Mouse (Mus musculus): ENCODE measurements at regions not wholly inside any gene's neighbourhood (a gene's known extent, or its start where the extent isn't known, plus 50 kb on each side); places are given as distances from the start of the nearest gene placed in this dataset.
"Not testable (repeated sequence)": the region's sequence is repeated elsewhere in the genome, so short reads cannot be mapped to it uniquely, and the experiment has no call there.

DNA sequence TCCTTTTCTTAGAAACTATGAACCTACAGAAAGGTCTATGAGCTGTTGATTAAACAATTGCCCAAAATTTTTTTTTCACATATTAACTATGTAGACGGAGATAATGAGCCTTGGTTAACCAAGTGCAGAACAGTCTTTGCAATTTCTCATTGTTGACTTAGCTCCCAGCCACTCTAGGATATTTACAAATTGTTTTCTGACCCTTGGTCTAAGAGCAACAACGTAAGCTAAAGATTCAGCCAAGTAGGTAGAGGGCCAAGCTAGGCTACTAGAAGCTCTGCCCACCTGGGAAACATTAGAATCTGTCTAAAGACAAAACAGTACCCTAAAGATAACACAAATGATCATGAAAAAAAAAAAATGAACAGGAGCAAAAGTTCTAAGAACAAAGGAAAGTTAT is 67.5 kb upstream of the Map9 start:
- no peak for DNase-seq (ENCODE audit: low spot score)

DNA sequence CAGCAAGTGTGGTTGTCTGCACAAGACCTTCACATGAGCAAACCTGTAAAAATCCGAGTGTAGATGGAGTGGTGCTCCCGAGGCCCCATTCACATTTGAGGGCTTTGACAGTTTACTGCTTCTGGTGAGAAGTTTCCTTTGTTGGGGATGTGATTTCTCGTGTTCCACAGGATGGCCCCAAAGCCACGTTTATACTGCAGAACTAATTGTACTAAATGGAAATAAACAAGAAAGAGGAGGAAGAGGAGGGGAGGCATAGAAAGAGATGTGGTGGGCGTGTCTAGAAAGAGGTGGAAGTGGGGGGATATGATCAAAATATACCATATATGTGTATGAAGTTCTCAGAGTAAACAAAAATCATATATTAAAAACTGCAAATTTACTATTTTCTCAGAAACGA is 68.8 kb upstream of the Map9 start:
- DNase-seq (ENCODE audit: low spot score) = no peak

DNA sequence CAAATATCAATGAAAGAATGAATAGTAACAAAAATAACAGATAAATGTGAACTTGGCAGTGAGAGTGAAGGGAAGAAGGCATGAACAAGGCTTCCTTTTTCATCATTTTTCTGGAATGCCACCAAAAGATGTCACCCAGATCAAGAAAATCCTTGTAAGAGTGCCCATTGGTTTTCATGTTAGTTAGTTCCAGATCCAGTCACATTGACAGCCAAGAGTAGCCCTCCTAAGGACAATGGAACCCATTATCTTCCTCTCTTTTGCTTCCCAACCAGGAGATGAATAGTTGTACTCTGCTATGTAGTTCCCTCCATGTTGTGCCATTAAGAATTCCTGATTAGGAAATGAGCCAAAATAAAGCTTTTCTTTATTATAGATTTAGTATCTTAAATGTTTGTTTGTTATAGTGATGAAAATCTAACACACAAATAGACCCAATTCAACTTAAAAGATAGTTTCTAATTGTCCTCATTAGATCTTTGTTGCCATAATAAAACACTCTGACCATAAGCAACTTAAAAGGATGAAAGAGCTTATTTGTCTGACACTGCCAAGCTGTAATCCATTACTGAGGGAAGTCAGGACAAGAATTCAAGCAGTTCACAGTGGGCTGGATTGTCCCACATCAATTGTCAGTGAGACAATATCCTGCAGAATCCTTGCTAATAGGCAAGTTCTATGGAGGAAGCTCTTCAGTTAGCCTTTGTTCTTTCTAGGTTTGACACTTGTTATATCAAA is 80.7 kb upstream of the Map9 start:
- no peak for DNase-seq (ENCODE audit: low spot score)

DNA sequence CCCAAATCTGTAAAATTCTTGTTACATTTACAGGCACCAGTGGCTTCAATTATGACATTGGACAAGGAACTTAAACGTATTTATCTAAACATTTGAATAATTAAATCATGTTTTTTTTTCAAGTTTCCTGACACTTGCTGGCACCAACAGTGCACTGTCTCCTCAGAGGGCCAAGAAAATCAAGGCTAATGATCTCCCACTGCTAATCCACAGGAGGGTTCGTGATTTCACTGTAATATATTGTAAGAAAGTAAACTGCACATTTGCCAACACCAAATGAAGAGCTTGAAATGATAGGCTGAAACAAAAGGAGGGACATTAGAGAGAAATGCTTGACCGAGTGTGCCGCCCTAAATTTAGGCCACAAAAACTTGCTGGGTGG is 82.0 kb upstream of the Map9 start:
- DNase-seq (ENCODE audit: low spot score) = no peak

DNA sequence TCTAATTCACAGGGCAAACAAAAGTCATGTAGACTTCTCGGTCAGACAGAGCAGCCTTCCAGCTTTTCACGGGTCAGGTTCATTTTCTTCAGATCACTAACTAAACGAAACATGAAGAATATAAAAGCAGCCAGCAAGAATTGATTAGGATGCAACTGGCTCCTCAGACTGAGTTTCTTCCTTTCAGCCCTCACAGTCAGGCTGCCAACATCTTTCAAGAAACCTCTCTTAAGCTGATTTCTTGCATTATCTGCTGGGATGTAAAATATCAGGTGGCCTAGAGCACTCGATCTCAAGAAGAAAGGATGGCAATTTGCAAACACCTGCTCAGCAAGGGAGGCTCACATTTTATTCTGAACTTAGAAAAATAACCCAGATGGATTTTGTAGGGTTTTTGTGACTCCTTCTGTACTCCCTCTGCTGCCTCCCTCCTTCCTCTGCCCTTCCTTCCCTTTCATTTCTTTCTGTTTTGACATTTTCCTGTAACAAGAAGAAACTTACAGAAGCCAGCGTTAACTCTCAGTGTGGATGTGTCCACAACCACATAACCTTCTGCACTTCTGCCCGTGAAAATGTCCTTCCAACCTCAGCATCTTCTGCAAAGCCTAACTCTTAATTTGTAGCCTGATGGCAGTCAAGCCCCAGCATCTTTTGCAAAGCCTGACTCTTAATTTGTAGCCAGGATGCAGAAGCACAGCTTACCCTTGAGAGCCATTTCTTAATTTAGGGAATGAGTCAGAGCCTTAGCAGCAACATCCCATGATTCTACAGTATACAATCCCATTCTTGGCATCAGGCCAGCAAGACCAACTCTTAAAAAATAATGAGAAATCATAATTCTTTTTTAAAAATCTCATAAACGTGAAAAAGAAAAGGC is 82.7 kb upstream of the Map9 start:
- DNase-seq (ENCODE audit: low spot score) = peak; percentile 9

DNA sequence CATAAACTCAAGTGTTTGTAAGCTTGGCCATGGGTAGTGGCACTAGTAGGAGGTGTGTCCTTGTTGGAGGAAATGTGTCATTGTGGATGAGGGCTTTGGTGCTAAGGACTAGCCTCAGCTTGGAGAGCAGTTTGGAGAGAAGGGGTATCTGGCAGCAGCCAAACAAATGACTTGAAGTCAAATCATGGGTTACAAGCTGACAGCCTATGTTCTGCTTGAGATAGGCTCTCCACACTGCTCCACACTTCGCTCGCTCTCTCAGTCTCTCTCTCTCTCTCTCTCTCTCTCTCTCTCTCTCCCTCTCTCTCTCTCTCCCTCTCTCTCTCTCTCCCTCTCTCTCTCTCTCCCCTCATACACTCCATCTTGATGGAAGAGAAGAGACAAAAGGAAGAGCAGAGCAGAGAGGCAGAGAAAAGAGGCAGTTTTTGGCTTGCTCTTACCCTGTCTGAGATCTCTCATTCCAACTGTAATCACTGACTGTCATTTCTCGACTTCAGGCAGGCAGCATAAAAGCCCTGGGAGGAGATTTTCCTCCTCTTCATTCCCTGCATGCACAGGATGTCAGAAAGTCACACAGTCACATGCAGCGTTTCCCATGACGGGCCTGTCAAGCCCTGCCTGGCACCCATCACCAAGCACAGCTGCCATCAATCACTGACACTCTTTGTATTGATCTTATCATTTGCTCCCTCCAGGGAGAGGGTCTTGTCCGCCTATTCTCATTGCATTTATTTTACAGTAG is 83.5 kb upstream of the Map9 start:
- DNase-seq (ENCODE audit: low spot score) = no peak

DNA sequence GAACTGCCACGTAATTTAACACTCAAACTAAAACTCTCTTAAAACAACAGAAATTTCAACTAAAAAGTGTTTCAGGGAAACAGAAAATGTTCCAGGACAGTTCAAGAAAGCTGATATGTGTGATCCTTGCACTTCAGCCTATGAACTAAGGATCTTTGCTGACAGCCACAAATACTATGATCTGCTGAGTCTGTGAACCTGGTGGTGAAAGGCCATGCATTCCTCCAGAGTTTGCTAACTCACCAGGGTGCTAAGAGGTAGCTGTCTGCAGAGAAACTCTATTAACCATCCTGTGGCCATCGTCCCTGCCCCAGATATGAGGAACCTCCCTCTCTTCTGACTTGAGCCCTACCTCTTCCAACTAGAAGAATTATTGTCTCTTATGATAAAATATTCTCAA is 84.3 kb upstream of the Map9 start:
- DNase-seq (ENCODE audit: low spot score) = not testable (repeated sequence)

DNA sequence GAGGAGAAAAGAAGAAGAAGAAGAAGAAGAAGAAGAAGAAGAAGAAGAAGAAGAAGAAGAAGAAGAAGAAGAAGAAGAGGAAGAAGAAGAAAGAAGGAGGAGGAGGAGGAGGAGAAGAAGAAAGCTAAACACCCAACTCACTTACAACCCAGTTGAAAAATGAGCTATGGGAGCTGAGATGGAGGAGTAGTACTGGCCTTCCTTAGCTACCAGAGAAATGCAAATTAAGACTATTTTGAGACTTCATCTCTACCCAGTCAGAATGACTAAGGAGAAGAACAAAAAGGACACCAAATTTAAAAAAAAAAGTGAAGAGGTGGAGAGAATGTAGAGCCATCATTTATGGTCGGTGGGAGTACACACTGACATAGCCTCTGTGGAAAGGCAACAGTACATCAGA is 85.9 kb upstream of the Map9 start:
- DNase-seq (ENCODE audit: low spot score) = no peak

DNA sequence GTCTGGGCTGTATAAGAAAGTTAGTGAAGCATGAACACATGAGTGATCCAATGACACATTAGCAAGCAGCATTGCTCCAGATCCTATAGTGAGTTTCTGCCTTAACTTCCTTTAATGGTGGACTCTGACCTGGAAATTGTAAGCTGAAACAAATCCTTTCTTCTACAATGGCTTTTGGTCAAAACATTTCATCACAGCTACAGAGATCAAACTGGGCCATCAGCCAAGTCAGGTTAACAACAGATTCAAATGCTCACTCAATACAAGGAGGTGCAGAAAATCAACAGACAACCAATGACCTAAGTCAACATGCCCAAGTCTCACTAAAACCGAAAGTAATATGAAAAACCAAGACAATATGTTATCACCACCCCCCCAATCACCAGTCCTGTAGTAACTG is 91.9 kb upstream of the Map9 start:
- no peak for DNase-seq (ENCODE audit: low spot score)

DNA sequence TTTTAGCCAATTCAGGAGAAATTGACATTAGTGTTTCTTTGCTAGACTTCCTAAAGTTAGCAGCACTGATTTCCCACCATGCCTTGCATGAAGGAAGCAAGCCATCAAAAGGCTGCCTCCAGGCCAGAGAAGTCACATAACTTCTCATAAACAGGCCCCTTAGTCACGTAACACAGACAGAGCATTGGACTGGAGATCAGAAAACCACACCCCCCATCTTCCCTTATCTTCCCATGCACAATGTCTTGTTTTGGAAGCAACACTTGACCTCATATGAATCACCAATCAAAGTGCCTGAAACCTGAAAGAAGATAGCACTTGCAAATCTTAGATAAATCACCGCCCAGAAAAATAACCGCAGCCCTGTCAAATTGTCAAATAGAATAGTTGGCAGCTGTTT is 95.9 kb upstream of the Map9 start:
- DNase-seq (ENCODE audit: low spot score) = no peak

DNA sequence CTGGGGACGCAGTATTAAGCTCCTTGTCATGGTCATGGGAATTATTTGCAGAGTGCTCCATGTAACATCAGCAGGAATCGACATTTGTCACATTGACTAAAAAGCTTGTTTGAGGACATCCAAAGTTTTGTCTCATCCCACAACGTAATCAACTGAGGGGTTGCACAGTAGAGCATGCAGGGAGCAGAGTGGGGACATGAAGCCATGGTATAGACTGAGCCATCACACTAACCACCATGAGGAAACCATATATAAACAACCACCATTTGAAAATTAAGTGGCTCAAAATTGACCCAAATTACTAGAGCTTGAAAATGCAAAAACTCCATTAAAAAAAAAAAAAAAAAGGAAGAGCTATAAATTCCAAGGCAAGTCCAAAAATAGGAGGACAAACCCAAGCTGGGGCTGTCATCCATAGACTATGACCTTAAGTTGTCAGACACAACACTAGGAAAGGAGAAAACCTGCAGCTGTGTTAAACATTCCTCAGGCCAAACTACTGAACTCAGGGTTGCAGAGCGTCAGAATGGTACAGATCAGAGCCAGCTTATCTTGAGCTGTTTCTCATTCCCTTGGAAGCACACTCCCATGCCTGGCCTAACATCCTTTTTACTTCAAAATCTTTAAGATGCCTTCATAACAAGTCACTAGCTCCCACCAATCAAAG is 97.7 kb upstream of the Map9 start:
- DNase-seq (ENCODE audit: low spot score) = no peak

DNA sequence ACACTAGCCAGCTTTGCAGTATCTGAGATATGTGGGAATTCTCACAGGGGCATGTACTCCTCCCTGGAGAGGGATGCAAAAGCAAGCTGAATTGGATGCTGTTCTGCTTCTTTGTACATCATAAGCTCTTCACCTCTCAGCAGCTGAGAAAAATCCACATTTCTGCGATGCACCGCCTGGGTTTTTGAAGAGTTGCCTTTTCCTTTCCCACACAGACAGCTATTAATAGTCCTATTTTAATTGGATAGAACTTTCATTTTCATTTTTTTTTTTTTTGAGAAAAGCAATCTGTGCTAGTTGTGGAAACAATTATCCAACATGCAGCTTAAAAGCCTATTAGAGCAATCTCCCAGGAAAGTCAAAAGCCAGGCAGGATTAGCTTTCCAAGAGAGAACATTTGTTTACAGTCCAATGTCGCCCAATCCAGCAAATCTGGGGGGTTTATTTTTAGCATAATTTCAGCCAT is 105.2 kb upstream of the Gucy1a1 start:
- no peak for DNase-seq (ENCODE audit: low spot score)

DNA sequence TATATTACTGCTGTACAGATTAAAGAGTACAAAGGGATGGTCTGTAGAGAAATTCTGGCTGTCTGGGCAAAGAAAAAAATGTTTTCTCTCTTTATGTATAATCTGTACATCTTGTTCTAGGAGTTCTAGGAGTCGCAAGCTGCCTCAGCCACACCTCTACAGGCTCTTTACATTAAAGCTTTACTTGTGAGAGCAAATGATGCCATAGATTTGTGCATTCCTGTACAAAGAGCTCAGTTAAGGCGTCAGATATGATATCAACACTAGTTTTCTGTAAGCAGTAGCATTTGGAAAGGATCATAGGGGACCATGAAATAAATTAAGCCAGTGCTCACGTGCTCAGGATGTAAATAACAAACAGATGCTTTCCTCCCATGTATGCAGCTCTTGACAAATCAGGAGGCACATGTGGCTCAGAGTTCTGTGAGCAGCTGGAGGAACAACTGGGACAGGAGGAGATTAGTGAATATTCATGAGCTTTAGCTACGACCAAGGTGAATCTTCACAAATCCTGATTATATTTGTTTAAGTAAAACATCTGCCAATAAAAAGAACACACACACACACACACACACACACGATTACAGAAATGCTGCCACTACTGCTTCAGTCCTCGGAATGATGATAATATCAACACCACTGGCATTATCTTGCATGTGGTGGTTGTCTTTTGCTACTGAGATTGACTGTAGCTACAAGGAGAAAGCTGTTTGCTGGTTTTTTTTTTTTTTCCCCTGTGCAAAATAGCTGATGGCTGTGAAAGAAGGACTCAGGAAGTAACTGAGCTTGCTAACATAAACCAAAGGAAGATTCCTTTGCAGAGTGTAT is 104.6 kb upstream of the Gucy1a1 start:
- DNase-seq (ENCODE audit: low spot score) = no peak

DNA sequence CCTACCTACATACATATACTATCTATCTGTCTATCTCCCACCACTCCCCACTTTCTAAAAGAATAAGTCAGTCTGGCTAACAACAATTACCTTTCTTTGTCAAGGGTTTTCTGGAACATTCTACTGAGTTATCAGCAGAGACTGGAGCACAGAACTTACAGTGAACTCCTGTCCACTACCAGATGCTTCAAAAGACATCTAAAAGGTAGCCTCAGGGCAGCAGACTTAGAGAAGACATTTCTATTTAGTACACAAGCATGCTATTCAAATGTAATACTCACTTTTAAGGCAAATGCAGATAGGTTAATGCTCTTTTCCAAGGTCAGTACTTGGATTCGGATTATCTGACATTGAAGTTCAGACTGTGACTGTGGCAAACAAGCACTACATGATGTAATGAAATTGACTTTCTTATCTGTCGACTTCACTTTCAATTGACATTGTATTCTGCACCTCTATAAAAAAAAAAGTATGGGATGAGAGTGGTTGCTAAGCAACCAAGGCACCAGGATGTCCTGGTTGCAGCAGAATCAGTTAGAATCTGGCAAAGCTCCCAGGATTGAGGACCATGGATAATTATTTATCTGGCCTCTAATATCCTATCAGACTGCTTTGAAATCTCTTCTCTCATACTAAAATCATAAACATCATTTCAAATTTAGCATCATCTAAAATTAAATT is 90.9 kb upstream of the Gucy1a1 start:
- DNase-seq (ENCODE audit: low spot score) = no peak

DNA sequence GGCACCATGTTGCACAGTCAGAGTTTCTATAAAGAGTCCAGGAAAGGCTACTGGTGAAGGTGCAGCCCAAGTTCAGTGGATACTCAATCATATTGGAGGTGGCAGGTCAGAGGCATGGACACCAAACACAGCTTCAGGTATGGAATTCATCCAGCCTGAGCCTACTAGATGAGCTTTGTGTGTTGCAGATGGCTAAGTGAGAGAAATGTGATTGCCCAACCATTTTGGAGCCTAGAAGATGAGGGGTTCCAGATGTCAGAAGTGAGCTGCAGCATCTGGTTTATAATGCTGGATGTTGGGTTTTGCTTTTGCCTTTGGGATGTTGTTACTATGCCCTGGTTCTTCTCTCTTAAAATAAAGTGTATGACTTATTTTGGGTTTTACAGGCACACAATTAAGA is 88.7 kb upstream of the Gucy1a1 start:
- peak; percentile 3 for DNase-seq (ENCODE audit: low spot score)

DNA sequence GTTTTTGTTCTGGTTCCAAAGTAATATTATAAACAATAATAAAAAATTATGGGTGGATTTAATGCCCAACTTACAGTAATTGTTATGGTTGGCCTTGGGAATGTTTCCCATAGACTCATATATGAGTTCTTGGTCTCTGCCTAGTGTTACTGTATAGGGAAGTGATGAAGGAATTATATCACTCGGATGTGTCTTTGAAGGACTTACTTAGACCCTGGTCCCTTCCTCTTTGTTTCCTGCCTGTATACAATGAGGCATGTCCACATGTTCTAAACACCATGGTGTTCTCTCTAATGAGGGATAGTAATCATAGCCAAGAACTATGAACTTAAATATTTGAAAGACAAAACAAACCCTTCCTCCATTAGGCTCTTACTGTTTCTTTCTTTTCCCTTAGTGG is 77.8 kb upstream of the Gucy1a1 start:
- DNase-seq (ENCODE audit: low spot score) = no peak

DNA sequence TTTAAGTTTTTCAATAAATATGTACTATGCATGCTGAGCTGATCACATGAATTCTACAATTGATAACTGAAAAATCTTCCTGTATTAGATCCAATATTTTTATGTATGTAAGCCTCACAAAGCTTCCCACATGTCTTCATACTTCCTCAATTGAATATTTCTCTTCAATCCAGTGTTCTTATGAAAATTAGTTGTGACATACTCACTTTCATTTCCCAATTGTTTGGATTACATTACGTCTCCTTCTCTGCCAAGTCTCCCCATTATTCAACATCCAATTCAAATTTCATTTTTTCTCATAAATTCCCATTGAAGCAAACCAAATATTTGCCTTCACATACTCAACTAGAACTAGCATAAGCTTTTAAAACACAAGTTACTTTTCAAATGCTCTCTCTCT is 76.3 kb upstream of the Gucy1a1 start:
- no peak for DNase-seq (ENCODE audit: low spot score)

DNA sequence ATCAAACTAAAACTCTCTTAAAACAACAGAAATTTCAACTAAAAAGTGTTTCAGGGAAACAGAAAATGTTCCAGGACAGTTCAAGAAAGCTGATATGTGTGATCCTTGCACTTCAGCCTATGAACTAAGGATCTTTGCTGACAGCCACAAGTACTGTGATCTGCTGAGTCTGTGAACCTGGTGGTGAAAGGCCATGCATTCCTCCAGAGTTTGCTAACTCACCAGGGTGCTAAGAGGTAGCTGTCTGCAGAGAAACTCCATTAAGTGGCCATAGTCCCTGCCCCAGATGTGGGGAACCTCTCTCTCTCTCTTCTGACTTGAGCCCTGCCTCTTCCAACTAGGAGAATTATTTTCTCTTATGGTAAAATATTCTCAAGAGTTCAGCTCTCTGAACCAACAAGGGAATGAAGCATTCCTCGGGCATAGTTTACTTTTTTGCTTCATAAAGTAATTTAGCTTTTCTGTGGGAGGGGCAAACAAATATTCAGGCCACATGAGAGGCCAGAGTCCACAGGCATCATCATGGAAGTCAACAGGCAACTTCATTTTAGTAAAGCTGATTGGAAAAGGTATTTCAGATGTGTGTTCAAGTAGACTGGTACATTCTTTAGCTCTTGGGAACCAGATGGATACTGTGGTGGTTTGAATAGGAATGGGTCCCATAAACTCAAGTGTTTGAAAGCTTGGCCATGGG is 73.8 kb upstream of the Gucy1a1 start:
- DNase-seq (ENCODE audit: low spot score) = not testable (repeated sequence)

Measured in gastrocnemius, adult 18-20 months (tissue).